ENCODE assay signal across 18 mouse cellular contexts in the genomic region with DNA sequence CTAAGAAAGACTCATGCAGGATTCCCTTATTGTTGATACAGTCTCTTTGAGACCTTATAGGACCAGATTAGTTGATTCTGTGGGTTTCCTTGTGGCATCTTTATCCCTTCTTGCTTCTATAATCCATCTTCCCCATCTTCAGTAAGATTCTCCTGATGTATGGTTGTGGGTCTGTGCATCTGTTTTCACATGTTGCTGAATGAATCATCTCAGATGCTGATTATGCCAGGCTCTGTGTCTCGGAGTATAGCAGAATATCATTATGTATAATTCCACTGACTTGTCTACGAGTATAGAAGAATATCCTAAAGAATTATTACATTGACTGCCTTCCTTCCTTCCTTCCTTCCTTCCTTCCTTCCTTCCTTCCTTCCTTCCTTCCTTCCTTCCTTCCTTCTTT.
"Had no signal": no experiment of that assay in that cellular context is flagged by ENCODE, and none has a peak within 500 bp of the region (broad histone marks: within the 10 kb centered on the region; RNA-seq: fewer than 3 reads in every experiment).

No protein-coding gene starts in this region.

- H3K27ac ChIP-seq: midbrain, embryonic 10.5 days; midbrain, embryonic 12.5 days; neural tube, embryonic 13.5 days; neural tube, embryonic 15.5 days had no signal

- H3K9me3 ChIP-seq: midbrain, embryonic 10.5 days; midbrain, embryonic 12.5 days; neural tube, embryonic 13.5 days; neural tube, embryonic 15.5 days had no signal

- DNase-seq: lung, adult 18-20 months; lung, postnatal 10 days; lung, postnatal 4 days; midbrain, embryonic 14.5 days; retina, postnatal 1 day; right cerebral cortex, postnatal 14 days; right cerebral cortex, postnatal 4 days; spleen, adult 18-20 months; thymus, adult 2 months; thymus, postnatal 25 days; thymus, postnatal 4 days had no signal

- H3K27me3 ChIP-seq: midbrain, embryonic 12.5 days; neural tube, embryonic 13.5 days; neural tube, embryonic 15.5 days had no signal

- H3K4me3 ChIP-seq: midbrain, embryonic 10.5 days; midbrain, embryonic 12.5 days; myocyte; neural tube, embryonic 13.5 days; neural tube, embryonic 15.5 days had no signal

- H3K36me3 ChIP-seq: midbrain, embryonic 10.5 days; midbrain, embryonic 12.5 days; neural tube, embryonic 13.5 days; neural tube, embryonic 15.5 days had no signal

- H3K9ac ChIP-seq: lung, embryonic 14.5 days; midbrain, embryonic 12.5 days; neural tube, embryonic 13.5 days; neural tube, embryonic 15.5 days had no signal

- ATAC-seq: midbrain, embryonic 16.5 days had no signal

- H3K4me1 ChIP-seq: midbrain, embryonic 10.5 days; midbrain, embryonic 12.5 days; neural tube, embryonic 13.5 days; neural tube, embryonic 15.5 days had no signal

- H3K4me2 ChIP-seq: lung, embryonic 14.5 days; midbrain, embryonic 12.5 days; neural tube, embryonic 13.5 days; neural tube, embryonic 15.5 days had no signal
